Mouse (Mus musculus): ENCODE data around the gene Avil.
A peak's percentile ranks its signal among the peaks of the same experiment; 100 is the strongest.

Gene Avil

GRCm38 (mm10) chr10:127018422-127018821, 17.9 kb downstream of the Avil start:
- DNase-seq (ENCODE audit: extremely low spot score): no peak

- DNase-seq (ENCODE audit: extremely low spot score): peak; percentile 89
These were observed 30.1 kb downstream of the Avil start, which contains the start of gene Tsfm for GRCm38 (mm10) chr10:127030336-127031296. Gene Tsfm (minus strand): TSS chr10:127030840.

GRCm38 (mm10) chr10:127033301-127033741, 32.8 kb downstream of the Avil start:
- no peak for DNase-seq (ENCODE audit: extremely low spot score)

GRCm38 (mm10) chr10:127036273-127036672, 35.8 kb downstream of the Avil start:
- no peak for DNase-seq (ENCODE audit: extremely low spot score)

- no peak for DNase-seq (ENCODE audit: extremely low spot score)
These were observed 37.1 kb downstream of the Avil start for GRCm38 (mm10) chr10:127037641-127038040.

GRCm38 (mm10) chr10:127040569-127041214, 40.2 kb downstream of the Avil start:
- DNase-seq (ENCODE audit: extremely low spot score): no peak

GRCm38 (mm10) chr10:127041274-127041766, 40.8 kb downstream of the Avil start, which contains the start of the genes Mettl1 and Eef1akmt3:
Gene Mettl1 (plus strand): TSS chr10:127041414.
Gene Eef1akmt3 (minus strand): TSS chr10:127041513.
- DNase-seq (ENCODE audit: extremely low spot score): no peak

GRCm38 (mm10) chr10:127041774-127042338, 41.3 kb downstream of the Avil start:
- peak; percentile 96 for DNase-seq (ENCODE audit: extremely low spot score)

- no peak for DNase-seq (ENCODE audit: extremely low spot score)
These were observed 42.1 kb downstream of the Avil start for GRCm38 (mm10) chr10:127042468-127043115.

- no peak for DNase-seq (ENCODE audit: extremely low spot score)
These were observed 42.7 kb downstream of the Avil start for GRCm38 (mm10) chr10:127043187-127043586.

GRCm38 (mm10) chr10:127047954-127048353, 47.4 kb downstream of the Avil start, which contains the start of gene Cyp27b1:
Gene Cyp27b1 (plus strand): TSS chr10:127048250.
- no peak for DNase-seq (ENCODE audit: extremely low spot score)

- DNase-seq (ENCODE audit: extremely low spot score): no peak
These were observed 48.3 kb downstream of the Avil start for GRCm38 (mm10) chr10:127048608-127049394.

- no peak for DNase-seq (ENCODE audit: extremely low spot score)
These were observed 49.0 kb downstream of the Avil start for GRCm38 (mm10) chr10:127049395-127050118.

GRCm38 (mm10) chr10:127050119-127050474, 49.6 kb downstream of the Avil start:
- no peak for DNase-seq (ENCODE audit: extremely low spot score)

- DNase-seq (ENCODE audit: extremely low spot score): no peak
These were observed 54.1 kb downstream of the Avil start for GRCm38 (mm10) chr10:127054646-127055045.

- DNase-seq (ENCODE audit: extremely low spot score): no peak
These were observed 54.9 kb downstream of the Avil start for GRCm38 (mm10) chr10:127055406-127055805.

- no peak for DNase-seq (ENCODE audit: extremely low spot score)
These were observed 56.0 kb downstream of the Avil start for GRCm38 (mm10) chr10:127056490-127056889.

GRCm38 (mm10) chr10:127058161-127058560, 57.7 kb downstream of the Avil start:
- DNase-seq (ENCODE audit: extremely low spot score): peak; percentile 87

- peak; percentile 10 for DNase-seq (ENCODE audit: extremely low spot score)
These were observed 58.2 kb downstream of the Avil start for GRCm38 (mm10) chr10:127058708-127059107.
